Mouse (Mus musculus) cortical plate, adult 2 months (tissue): ENCODE data around the gene Ahdc1.

Experiments used
- CTCF ChIP-seq: fragments of 200-500 bp; IDR thresholded peaks from 2 replicates; pipeline ENCODE4 v1.5.1; 2011; ENCODE audit warnings: mild to moderate bottlenecking, control low read depth, low read length; ENCODE audit not compliant: insufficient read depth; ENCODE audit errors: extremely low read depth
- POLR2A ChIP-seq: fragments of 200-500 bp; IDR thresholded peaks from 2 replicates; pipeline ENCODE4 v1.6.1; 2011; ENCODE audit warnings: mild to moderate bottlenecking, low read length, control low read depth; ENCODE audit not compliant: insufficient read depth; ENCODE audit errors: extremely low read depth

DNA sequence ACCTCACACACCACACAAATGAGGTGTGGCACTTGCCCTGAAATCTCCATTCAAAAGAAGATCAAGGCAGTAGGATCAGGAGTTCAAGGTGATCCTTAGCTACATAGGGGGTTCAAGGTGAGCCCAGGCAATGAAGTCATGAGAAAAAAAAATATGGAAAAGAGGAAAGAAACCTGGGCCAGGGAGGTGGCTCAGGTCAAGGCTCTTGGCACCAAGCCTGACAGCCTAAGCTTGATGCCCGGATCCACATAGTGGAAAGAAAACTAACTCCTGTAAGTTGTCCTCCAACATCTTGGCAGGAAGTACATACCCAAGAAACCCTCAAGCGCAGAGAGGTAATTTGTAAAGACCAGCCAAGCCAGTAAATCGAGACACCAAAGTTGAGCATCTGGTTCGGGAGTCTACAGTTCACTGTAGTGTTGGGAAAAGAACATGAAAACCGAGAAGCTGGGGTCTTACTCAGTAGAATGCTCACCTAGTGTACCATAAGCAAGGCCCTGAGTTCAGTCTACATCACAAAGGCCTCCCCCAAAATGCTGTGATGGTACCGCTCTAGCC is 71.2 kb downstream of the Ahdc1 start:
- TF ChIP-seq POLR2A (no peak), CTCF (no peak)
